Mouse (Mus musculus) megakaryocyte-erythroid progenitor cell, adult 5-6 weeks (primary cell): ENCODE results near the gene Phlda3. TPM values are rescaled to one million over a fixed set of nuclear protein-coding genes. Genes with fewer than 3 reads are reported as not detected.

Experiments
- ATAC-seq: replicated peaks from 2 replicates; pipeline ENCODE4 v1.8.0; 2016; ENCODE audit warnings: mild to moderate bottlenecking, inconsistent platforms; ENCODE audit not compliant: severe bottlenecking, poor library complexity, low FRiP score, low TSS enrichment
- total RNA-seq, 2 experiments: library from RNA; stranded (forward) in 1 of 2; stranded (reverse) in 1 of 2; fragments of 200-1000, 215-1000 nt in 1 of 2; fragments of >200 nt in 1 of 2; fragmentation: Nextera tagmentation in 1 of 2; gene quantifications; 2 replicates each; pipeline ENCODE4 v1.2.3; 2014 to 2017

Phlda3 gene
- total RNA-seq (2014; fragmentation: Nextera tagmentation) (1.8 and 7.6 TPM in 2 replicates), total RNA-seq (2017) (0.94 and 2.1 TPM in 2 replicates)

DNA sequence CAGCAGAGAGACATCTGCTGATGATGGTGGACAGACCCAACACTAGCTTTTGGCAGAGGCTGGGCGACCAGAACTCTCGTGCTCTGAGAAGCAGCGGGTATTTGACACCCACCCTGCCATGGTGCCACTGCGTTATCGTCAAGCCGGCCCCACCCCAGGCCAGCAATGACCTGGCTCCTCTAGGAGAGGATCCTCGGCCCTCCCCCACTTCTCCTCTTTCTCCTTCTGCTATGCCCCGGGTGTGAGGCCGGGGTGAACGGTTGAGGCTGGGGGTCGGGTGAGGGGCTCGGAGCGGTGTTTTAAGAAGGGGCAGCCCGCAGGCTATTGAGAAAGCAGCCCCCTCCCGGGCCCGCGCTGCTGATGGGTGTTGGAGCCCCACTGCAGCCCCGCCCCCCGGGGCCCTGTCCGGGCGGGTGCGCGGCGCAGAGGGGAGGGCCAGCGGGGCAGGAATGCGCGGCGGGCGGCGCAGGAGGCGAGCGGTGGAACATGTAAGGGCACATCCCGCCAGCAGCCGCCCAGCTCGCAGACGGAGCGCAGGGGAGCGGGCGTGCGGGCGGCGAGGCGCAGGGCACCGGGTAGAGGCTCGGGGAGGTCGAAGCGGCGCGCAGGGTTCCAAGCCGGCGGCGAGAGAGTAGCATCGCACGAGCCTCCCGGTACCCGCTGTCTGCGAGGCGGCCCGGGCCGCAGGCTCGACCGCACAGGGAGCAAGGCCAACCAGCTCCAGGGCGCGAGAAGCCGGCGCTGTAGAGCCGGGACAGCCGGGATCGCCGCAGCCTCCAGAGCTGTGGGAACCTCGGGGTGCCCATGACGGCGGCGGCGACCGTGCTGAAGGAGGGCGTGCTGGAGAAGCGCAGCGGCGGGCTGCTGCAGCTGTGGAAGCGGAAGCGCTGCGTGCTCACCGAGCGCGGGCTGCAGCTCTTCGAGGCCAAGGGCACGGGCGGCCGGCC lies at the start of gene Phlda3:
TSS of gene Phlda3 (plus strand) at position 475 of the 947 bp plus-strand sequence.
- peak; percentile 58 for ATAC-seq

DNA sequence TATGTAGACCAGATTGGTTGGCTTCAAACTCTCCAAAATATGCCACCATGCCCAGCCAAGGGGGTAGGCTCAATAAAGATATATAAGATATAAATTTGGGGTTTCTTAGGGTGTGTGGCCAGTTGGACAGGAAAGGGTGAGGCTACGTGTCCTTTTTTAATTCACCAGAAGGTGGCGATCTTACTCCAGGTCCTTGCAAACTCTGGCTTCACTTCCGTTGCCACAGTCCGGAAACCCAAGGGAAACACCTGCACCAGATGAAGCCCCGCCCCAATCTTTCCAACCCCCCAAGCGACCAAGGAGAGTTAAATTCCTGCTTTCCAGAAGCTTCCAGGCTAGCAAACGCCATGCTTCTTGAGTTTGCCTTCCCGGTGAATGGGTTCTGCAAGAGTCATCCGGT lies 46.4 kb upstream of the Phlda3 start:
- peak; percentile 66 for ATAC-seq

DNA sequence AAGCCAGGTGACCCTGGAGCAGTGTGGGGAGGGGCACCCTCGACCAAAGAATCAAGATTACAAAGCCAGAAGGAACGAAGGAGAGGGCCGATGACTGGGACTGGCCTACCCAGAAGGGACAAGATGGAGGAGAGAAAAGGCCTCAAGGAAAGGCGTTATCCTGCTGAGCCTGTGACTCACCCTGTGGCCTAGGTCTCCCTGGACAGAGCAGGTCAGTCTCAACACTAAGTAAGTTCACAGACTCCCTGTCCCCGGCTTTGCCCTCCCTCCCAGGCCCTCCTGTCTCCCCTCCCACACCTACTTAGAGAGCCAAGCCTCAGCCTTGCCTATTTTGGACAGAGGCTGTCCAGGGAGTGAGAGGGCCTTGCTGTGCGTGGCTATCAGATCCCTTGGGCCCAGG lies 45.9 kb upstream of the Phlda3 start, which contains the start of gene Csrp1:
TSS of gene Csrp1 (plus strand) at position 79 of the 400 bp plus-strand sequence.
- ATAC-seq = no peak

DNA sequence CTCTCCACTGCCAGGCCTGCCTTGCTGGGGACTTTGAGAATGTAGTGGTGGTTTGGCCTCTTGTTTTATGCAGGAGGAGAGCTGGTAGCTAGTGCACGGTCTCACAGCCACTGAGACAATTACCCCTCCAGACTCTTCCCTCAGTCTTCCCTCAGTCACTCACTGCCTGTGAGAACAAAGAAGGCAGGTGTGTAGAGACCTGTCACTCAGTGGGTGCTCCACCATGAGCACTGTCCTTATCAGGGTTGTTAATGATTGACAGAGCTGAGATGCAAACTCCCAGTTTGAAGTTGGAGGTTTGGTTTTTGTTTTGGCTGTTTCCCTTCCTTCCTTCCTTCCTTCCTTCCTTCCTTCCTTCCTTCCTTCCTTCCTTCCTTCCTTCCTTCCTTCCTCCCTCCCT lies 42.9 kb upstream of the Phlda3 start:
- no peak for ATAC-seq

DNA sequence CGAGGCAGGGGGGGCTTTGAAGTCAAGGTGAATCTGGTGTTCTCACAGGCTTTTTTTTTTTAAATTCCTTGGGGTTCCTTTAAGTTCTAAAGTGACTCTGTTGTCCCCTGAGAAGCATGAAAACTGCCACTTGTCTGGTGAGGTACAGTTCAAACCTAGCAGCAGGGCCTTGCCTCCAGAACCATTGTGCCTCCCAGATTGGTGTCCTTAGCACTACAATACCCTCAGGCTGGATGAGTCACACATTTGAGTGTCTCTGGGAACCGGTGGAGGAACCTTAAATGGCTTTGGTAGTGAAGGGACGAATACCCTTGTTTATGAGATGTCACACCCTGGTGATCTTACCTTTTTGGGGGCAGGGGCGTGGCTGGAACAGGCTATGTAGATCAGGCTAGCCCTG lies 41.8 kb upstream of the Phlda3 start:
- ATAC-seq = no peak

DNA sequence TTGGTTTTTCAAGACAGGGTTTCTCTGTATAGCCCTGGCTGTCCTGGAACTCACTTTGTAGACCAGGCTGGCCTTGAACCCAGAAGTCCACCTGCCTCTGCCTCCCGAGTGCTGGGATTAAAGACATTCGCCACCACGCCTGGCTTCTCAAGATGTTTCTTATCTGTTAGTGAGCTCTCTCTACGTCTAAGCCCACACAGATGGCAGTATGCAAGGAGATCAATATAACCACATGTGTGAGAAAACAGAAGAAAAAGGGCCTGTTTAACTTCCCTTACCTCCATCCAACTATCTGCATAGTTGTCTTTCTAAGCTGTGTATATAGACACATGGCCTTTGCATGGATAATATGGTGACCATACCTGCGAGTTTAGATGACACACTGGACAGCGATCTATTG lies 40.6 kb upstream of the Phlda3 start:
- ATAC-seq = peak; percentile 38

DNA sequence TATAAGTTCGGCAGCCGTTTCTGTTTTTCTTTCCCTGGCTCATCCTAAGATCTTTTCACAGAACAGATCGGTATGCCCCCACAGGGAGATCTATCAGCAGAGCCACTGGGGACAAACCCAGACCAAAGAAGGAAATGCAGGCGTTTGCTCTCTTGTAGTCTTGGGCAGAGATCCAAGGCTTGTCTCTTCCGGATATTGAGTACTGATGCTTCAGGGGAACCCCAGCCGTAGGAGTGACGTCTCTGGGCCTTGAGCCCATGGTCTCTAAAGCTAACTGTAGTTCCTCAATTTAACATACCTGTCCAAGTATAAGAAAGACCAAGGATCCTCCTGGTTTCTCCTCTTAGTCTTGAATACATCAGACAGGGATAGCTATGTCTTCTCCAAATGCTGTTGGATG lies 40.0 kb upstream of the Phlda3 start:
- peak; percentile 14; the same call in 1 of the 2 replicates for ATAC-seq

DNA sequence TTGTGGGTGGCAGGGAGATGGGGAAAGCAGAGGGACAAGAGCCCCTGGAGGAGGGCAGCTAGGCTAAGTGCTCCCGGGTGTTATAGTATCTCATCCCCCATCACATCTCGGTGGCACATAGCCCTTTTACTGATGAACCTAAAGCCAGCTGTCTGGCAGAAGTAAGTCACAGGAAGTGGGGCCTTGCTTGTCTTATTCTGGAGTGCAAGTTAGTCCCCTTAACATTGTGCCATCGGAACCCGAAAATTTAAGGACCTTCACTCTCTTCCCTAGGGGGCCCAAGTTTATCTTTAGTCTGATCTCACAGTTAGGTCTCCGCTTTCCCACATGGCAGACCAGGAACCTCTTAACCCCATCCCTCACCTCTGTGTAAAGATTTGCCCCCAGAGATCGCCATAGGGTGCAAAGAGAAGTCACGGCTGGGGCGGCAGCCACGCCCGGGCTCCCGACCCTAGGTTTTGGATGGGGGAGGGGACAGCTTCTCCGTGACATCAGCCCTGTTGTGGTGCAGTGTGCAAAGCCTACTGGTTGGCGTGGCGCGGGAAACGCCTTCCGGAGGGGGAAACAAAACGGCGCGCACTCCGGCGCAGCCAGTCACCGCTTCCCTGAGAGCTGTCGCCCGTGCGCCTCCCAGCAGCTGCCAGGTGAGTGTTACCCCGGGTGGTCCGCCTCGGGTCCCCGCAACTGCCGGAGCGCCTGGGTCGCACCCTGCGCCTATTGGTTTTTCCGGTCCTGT lies 37.1 kb upstream of the Phlda3 start:
- peak; percentile 86 for ATAC-seq

DNA sequence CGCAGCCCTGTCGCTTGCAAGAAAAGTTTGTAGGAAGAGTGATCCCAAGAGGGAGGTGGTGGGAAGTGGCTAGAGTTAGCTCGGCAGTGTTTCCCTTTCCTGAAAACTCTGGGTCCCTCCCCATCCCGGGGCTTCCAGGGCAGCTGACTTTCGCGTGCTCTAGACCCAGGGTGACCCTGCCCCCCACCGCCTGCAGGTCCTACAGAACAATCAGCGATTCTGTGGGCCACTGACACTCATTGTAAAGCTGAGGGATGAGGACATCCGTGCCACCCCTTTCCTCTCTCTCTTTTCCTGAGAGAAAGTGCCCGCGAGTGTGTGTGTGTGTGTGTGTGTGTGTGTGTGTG lies 36.6 kb upstream of the Phlda3 start:
- ATAC-seq = no peak

DNA sequence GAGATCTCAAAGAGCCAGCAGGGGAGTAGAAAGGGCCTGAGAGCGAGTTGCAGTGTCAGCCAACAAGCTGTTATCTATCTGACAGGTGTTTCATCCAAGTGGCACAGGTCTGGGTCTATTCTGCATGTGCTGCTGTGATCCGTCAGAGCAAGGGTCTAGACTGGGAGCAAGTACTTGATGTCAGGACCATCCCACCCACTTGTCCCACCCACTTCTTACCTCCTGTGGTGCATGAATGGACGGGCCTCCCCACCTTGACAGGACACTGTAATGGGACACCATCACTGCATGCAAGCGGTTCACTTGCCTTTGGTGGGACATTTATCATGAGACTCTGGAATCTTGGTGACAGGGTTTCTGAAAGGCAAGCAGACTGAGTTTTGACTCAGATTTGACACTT lies 36.1 kb upstream of the Phlda3 start:
- peak; percentile 12; the same call in 1 of the 2 replicates for ATAC-seq

DNA sequence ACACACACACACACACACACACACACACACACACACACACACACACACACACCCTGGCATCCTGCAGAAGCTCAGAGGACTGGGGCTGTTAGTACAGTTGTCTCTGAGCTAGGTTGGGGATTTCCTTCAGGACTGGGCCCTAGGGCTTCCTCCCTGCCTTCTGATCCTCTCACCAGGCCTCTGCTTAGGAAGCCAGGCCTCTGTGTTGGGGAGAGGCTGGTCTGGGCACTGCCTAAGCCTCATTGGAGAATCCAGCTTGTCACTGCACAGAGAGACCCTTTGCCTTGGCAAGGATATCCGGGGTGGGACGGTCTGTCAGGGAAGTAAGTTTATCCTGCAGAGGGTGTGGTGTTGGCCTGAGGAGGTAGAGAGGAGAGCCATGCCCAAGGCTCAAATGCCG lies 35.6 kb upstream of the Phlda3 start:
- no peak for ATAC-seq

DNA sequence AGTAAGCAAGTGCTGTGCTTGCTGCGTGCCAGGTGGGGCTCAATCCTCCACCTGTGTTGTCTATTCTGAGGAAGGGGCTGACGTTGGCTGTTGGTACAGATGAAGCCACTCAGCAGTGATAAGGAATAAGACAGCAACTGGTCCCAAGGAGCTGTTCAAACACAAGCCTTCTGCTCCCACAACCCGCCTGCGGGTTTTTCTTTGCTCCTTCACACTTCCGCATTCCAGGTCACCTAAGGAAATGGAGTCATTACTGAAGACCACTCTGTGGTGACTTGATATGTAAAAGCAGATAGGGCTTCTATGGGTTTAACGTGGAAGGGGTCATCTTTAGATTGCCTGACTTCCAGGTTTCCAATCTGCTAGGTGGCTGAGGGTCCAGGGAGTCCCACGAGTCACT lies 34.5 kb upstream of the Phlda3 start:
- no peak for ATAC-seq

DNA sequence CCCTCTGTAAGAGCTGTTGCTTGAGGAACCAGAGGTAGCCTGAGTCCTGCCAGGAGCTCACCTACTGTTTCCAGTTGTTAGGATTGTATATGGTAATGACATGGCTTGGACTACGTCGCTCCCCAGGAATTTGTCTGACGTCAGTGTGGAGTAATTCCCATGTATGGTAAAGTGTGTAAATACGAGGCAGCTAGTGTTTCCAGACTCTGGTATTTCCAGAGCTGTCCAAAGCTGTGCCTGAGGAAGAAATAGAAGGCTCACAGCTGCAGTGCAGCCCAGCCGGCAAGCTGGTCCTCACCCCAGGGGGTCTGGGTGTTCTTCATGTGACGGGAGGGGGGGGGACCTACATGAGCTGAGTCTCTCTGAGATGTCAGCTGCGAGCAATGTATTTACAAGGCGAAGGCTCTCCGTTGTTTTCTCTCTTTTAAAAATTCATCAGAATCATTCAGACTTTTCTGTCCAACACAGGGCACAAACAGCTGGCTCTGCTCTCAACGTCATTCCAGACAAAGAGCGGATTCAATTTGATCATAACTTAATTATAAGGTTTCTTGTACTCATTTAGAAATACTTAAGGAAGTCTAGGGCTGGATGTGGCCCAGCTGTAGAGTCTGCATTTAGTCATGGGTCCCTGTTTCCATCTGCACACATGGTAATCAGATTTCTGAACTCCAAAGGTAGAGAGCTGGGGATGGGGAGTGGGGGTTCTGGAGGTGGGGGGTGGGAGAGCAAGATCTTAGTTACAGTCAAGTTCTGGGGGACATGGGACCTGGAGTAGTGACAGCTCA lies 33.8 kb upstream of the Phlda3 start:
- ATAC-seq = no peak

DNA sequence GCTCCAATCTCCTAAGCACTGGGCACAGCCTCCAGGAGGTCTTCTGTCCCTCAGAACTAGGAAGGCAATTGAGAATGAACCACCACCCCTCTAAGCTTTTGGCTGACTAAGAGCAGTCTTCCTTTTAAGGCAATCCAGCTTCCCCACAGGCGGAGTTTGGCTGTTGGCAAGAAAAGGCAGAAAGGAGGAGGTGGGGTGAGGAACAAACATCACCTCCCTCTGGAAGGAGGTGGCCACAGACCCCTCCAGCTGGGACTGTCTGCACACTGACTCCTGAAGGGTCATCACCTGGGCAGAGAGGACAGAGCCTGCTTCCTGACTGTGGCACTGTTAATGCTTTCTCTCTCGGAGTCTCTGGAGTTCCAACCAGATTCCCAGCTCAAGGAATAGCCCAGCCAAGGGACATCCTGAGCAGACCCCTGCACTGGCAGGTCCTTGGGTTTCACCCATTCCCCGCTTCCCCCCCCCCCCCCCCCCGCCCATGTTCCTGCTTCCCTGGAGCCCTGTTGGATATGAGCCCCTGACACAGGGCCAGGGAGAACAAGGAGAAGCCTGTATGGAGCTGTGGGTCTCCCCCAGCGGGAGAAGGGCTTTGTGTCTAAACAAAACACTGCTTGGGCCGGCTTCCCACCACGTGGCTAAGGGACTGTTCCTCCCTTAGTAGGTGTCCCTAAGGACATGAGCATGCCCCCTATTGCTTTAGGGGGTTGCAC lies 31.5 kb upstream of the Phlda3 start:
- no peak for ATAC-seq

DNA sequence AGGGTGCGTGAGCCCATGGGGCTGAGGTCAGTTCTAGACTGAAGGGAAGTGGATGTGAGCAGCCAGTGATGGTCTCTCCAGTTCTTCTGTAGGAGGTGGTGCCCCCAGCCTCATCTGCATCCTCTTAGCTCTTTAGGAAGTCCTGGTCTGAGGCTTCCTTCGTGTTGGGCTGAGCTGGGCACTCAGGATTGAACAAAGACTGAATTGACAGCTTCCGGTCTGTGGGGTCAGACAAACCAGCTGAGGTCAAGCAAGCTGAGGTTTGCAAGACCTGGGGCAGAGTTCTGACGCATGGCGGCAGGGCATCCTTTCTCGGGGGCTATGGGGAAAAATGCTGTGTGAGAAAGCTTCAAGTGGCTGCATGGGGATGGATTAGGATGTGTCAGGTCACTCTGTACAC lies 30.5 kb upstream of the Phlda3 start:
- no peak for ATAC-seq

DNA sequence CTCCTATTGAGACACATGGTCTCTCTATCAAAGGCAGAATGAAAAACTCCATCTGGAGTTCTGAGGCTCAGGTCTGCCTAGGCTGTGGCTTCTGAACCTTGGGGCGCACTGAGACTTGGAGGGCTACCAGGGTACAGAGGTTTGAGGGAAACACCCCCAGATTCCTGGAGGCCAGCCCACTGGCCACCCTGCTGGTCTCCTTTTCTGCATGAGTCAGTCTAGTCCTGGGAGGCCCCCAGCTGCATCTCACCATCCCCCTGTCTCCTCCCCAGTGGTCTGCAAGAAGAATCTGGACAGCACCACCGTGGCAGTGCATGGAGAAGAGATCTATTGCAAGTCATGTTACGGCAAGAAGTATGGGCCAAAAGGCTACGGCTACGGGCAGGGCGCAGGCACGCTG lies 20.9 kb upstream of the Phlda3 start:
- ATAC-seq = no peak

DNA sequence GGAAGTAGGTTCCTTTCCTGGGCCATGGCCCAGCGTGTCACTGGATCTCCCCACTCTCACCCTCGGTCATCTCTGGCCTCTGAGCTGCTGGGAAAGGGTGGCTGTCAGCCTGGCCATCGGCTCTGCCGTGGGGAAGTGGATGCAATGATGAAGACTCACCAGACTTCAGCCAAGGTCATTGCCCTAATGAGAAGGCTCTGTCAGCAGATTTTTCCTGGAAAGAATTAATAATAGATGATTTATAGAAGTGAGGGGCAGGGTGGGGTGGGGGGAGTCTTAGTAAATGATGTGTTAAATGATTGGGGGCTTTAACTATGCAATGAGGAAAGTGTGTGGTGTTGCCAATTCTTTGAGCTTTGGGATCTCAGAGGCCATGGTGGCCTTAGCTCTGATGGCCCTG lies 19.7 kb upstream of the Phlda3 start:
- ATAC-seq = no peak

DNA sequence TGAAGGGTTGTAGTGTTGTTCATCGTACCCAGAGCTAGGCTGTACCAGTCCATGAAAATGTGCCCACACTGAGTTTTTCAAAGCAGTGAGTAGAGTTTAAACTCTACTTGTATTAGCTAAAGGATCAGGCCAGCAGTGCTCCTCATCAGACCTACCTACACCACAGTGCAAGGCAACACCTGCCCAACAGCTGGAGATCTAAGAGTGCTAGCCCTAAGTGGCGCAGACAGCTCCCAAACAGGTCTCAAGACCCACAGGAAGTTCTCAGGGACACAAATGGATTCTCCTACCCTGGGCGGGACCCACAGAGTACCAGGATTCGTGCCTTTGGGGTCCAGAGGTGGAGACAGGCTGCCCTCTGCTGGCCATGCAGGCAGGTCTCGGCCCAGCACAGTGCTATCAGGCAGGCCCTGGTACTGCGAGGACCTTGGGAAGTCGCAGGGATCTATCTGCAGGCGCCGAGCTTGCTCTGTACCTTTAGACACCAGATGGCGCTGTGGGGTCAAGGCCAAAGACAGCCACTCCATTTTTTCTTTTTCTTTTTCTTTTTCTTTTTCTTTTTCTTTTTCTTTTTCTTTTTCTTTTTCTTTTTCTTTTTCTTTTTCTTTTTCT lies 13.1 kb upstream of the Phlda3 start:
- ATAC-seq = peak; percentile 99

DNA sequence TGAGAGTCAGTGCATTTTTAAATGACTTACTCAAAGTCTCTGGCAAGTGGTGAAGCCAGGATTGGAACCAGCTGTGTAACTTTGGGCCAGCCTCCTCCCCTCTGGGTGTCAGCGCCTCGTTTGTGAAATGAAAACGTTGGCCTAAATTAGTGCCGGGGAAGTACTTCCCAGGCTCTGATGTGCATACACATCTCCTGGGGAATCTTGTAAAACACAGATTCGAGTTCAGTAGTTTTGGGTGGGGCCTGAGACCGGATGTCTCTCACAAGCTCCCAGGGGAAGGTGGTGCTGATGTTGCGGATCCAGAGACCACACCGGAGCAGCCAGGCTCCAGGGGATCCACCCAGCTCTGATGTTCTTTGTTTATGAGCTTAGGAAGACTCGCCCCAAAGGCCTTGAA lies 10.6 kb upstream of the Phlda3 start:
- no peak for ATAC-seq
